Mouse (Mus musculus): ENCODE data around the gene Tle4.
A peak's percentile ranks its signal among the peaks of the same experiment; 100 is the strongest.
"Not testable (repeated sequence)": the region's sequence is repeated elsewhere in the genome, so short reads cannot be mapped to it uniquely, and the experiment has no call there.

Gene Tle4

GRCm38 (mm10) chr19:14597917-14598689, at the start of gene Tle4:
TSS of gene Tle4 (minus strand) at chr19:14598051.
- DNase-seq (ENCODE audit: low read depth), result peak; percentile 100

- no peak for DNase-seq (ENCODE audit: low read depth)
Observed at GRCm38 (mm10) chr19:14645666-14646065, 47.8 kb upstream of the Tle4 start.

- no peak for DNase-seq (ENCODE audit: low read depth)
Observed at GRCm38 (mm10) chr19:14644756-14645155, 46.9 kb upstream of the Tle4 start.

- not testable (repeated sequence) for DNase-seq (ENCODE audit: low read depth)
Observed at GRCm38 (mm10) chr19:14643091-14643490, 45.2 kb upstream of the Tle4 start.

- DNase-seq (ENCODE audit: low read depth), result no peak
Observed at GRCm38 (mm10) chr19:14642663-14643062, 44.8 kb upstream of the Tle4 start.

GRCm38 (mm10) chr19:14635213-14635928, 37.5 kb upstream of the Tle4 start:
- peak; percentile 11 for DNase-seq (ENCODE audit: low read depth)

GRCm38 (mm10) chr19:14623355-14623754, 25.5 kb upstream of the Tle4 start:
- no peak for DNase-seq (ENCODE audit: low read depth)

- no peak for DNase-seq (ENCODE audit: low read depth)
Observed at GRCm38 (mm10) chr19:14620534-14620933, 22.7 kb upstream of the Tle4 start.

- no peak for DNase-seq (ENCODE audit: low read depth)
Observed at GRCm38 (mm10) chr19:14619814-14620213, 22.0 kb upstream of the Tle4 start.

- DNase-seq (ENCODE audit: low read depth), result no peak
Observed at GRCm38 (mm10) chr19:14614816-14615215, 17.0 kb upstream of the Tle4 start.

GRCm38 (mm10) chr19:14610542-14611317, 12.9 kb upstream of the Tle4 start:
- DNase-seq (ENCODE audit: low read depth), result no peak

- DNase-seq (ENCODE audit: low read depth), result no peak
Observed at GRCm38 (mm10) chr19:14600841-14601240, 3.0 kb upstream of the Tle4 start.

- DNase-seq (ENCODE audit: low read depth), result no peak
Observed at GRCm38 (mm10) chr19:14600354-14600753, 2.5 kb upstream of the Tle4 start.

- no peak for DNase-seq (ENCODE audit: low read depth)
Observed at GRCm38 (mm10) chr19:14599851-14600251, 2.0 kb upstream of the Tle4 start.

- no peak for DNase-seq (ENCODE audit: low read depth)
Observed at GRCm38 (mm10) chr19:14598690-14599288, 938 bp upstream of the Tle4 start.

GRCm38 (mm10) chr19:14596941-14597916, 622 bp downstream of the Tle4 start:
- DNase-seq (ENCODE audit: low read depth), result peak; percentile 71

- peak; percentile 55 for DNase-seq (ENCODE audit: low read depth)
Observed at GRCm38 (mm10) chr19:14596358-14596940, 1.4 kb downstream of the Tle4 start.

GRCm38 (mm10) chr19:14595390-14595997, 2.4 kb downstream of the Tle4 start:
- peak; percentile 49 for DNase-seq (ENCODE audit: low read depth)

- DNase-seq (ENCODE audit: low read depth), result no peak
Observed at GRCm38 (mm10) chr19:14594537-14594936, 3.3 kb downstream of the Tle4 start.

Measured in naive thymus-derived CD4-positive, alpha-beta T cell, adult 2 months (primary cell).